Mouse (Mus musculus) CD4-positive, CD25-positive, alpha-beta regulatory T cell, adult 2 months (primary cell): ENCODE measurements around the gene Tmub2.
A peak's percentile ranks its signal among the peaks of the same experiment; 100 is the strongest.

Experiments
- DNase-seq: peaks from one replicate; pipeline ENCODE4 v3.0.0-alpha.2; 2012; ENCODE audit warnings: low read depth, low spot score

Tmub2 gene

DNA sequence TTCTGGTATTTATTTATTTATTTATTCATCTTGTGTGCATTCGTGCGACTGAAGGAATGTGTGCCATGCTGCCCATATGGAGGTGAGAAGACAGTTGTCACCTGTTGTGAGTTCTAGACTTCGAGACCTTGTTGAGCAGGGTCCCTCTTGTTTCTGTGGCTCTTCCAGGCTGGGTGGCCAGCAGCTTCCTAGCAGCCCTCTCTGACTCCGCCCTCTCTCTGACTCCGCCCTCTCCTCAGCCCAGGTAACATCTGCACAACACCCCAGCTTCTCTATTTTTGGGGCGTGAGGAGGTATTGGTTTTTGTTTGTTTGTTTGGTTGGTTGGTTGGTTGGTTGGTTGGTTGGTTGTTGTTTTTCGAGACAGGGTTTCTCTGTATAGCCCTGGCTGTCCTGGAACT is 43.1 kb downstream of the Tmub2 start:
- DNase-seq = no peak

DNA sequence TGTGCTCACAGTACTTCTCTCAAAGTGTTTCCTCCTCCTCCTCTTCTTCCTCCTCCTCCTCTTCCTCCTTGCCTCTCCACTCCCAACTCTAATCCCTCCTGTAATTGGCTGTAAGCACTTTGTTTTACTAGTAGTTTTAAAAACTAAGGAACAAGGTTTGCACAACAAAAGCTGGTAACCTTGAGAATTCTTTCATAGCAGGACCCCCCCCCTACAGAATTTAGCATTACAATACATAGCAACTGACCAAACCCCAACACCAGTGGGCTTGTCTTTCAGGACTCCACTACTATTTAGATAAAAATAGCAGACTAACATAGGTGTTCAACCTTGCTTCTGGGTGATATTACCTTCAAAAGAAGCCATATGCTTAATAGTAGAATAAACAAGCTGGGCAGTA is 44.8 kb downstream of the Tmub2 start:
- no peak for DNase-seq

DNA sequence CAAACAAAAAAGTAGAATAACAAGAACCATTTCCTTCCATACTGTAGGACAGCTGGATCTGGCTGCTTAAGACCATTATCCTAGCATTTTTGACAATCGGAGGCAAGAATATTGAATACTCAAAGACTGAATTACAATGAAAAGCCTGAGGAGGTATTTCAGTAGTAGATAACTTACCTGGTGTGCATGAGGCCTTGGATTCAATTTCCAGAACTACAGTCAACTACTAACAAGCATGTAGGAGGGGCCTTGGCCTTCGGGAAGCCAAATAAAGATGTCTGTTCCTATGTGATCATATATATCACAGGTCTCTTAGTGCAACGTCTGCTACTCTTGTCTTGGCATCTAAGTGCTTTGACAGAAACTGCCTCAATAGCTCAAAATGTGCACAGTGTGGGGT is 45.3 kb downstream of the Tmub2 start:
- no peak for DNase-seq

DNA sequence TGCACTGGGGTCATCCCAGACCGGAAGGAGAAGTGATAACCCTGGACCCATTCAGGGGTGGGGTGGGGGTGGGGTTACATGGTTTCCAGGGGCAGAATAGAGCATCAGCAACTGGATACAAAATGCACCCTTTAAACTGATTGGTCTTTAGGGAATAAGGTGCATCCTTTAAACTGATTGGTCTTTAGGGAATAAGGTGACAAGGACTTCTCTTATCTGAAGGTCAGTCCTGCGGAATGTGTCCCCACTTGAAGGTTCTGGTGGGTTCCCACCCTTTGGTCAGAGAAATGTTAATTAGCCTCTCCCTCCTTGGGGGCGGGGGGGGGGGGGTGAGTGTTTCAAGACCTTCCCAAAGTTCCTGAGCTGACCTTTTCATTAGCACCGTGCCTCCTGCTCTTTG is 47.1 kb downstream of the Tmub2 start:
- DNase-seq = no peak

DNA sequence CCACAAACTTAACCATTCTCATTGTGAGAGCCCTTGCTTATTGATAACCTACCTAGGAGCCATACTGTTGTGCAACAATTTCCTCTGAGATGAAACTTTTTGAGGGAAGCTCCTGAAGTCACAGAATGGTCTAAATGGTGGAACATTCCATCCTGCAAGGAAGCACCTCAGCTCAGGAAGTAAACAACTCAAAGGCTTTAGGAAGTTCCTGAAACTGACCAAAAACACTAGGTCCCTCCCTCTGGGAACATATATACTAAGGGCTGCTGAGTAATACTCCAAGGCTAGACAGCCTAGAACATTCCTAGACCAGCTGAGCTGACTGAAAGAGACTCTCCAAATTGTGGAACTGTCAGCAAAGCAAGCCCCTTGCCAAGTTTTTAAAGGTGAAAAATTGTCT is 48.3 kb downstream of the Tmub2 start:
- DNase-seq = no peak

DNA sequence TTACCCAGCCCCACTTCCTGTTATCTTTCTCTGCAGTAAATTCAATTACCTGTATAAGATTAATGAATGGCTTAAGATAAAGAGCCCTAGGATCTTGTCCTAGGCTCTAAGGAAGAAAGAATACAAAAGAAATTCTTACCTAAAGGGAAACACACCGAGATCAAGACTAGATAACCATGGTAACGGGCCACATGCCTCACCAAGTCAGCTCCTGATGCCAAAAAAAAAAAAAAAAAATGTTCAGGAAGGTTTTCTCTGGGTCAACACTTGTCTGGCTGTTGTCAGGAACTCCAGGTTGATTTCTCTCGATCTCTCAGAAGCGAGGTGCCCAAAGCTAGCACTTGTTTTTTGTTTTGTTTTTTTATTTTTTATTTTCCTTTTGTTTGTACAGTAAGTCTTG is 49.3 kb downstream of the Tmub2 start:
- no peak for DNase-seq

DNA sequence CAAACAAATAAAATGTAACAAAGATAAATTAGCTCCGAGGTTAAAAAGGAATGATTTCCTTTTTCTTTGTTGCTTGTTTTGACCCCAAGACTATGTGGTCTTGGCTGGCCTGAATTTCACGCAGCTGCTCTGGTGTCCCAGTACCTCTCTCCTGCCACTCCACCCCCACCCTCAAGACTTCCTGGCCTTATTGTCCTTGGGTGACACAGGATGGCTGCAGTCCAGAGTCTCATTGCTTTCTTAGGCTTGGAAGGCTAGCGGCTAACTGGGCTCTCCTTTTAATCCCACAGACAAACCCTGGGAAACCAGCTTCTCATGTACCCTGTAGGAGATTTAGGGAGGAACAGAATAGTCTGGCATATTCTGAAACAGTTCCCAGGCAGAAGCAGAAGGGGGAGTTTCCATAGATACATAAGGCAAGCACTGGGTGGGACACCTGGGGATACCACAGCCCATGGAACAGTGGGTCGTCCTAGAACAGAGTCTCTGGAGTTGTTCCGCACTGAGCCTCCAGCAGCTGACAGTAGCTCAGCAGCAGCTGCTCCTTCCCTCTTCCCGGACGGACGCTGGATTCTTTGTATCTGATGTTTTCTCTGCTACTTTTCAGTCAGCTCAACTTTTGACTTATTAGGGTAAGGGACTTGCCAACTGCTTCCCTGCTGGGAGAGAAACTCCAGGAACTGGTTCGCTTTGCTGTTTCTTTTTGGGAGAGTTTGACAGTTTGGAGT is 50.4 kb downstream of the Tmub2 start:
- no peak for DNase-seq

DNA sequence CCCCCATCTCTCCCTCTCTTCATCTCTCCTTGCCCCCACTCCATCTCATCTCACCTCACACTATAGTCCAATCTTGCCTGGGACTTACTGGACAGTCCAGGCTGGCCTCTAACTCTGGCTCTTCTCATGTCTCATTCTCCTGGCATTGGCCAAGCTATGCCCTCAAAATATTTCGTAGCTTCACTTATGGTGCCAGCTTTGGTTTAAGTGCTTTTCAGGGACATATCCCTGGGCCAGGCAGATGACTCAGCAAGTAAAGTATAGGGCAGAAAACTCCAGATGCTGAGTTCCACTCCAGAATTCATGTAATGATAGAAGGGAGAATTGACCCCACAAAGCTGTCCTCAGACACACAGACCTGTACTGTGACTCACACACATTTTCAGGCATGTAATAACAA is 51.5 kb downstream of the Tmub2 start:
- no peak for DNase-seq

DNA sequence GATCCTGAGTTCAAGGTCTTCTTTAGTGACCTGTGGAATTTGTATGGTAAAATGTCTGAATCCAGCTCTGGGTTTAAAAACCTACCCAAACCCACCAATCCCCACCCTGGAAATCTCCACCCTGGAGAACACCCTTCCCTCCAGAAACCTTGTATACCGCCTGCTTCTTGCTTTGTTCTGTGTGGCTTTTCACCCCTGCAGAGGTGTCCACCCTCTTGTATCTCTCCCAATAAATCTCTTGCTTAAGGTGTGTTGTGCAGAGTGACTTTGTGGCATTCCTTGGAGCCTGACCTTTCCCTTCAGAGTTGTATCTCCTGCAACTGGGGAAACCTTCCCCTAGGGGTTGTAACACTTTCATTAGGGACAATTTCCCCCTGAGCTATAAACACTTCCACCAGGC is 53.2 kb downstream of the Tmub2 start:
- DNase-seq = no peak

DNA sequence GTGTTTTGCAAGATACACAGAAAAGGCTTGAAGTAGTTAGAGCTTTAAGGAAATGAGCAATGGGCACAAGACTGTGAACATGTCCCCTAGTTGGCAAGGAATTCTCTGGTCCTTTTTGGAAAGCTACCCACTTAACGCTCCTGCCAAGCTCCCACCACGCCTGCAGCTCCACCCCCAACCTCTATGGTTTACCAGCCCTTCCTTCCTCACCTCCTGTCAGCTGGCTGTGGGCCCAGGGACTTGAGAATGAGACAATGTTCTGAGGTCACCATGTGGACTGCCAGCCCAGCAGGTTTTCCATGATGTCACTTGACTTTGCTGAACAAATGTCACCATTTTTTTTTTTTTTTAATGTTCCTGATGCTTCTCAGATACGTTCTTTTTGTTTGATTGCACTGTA is 53.8 kb downstream of the Tmub2 start:
- peak; percentile 15 for DNase-seq
